Mouse (Mus musculus): ENCODE results near the gene Cited2.

- TF ChIP-seq EP300 (IDR thresholded peaks at IDR 0.05; ENCODE audit: low read depth): no peak
- no peak for TF ChIP-seq CTCF (IDR thresholded peaks at IDR 0.05; ENCODE audit: low read depth)
Observed at GRCm38 (mm10) chr10:17680432-17681382, 42.3 kb upstream of the Cited2 start.
